Mouse (Mus musculus): ENCODE data around the gene Arl6ip1. TPM values are rescaled to one million over a fixed set of nuclear protein-coding genes. Genes with fewer than 3 reads are reported as not detected.
A peak's percentile ranks its signal among the peaks of the same experiment; 100 is the strongest.

The Arl6ip1 gene
- polyA plus RNA-seq, 1 experiment = 346 TPM

GRCm38 (mm10) chr7:118103462-118104379 lies 25.7 kb downstream of the Arl6ip1 start:
- H3K27me3 ChIP-seq (ENCODE audit: control insufficient read depth, insufficient read depth, low read length, poor library complexity, severe bottlenecking) = no peaks in the 10 kb centered on the region
- H3K4me1 ChIP-seq (ENCODE audit: control insufficient read depth, insufficient read depth, low read length) = peaks cover 6% of the 10 kb centered on the region
- no peak for TF ChIP-seq POLR2A (IDR thresholded peaks at IDR 0.05; ENCODE audit: insufficient read depth, low read length)
- no peak for TF ChIP-seq EP300 (IDR thresholded peaks at IDR 0.05; ENCODE audit: insufficient read depth, low read depth, low read length)
- TF ChIP-seq CTCF (IDR thresholded peaks at IDR 0.05; ENCODE audit: low read depth, low read length) = no peak
- H3K9ac ChIP-seq (ENCODE audit: low read depth, poor library complexity, severe bottlenecking) = no peak overlapping the region
- peaks cover 39% of the 10 kb centered on the region for H3K36me3 ChIP-seq (ENCODE audit: control insufficient read depth, insufficient read depth, low read length, poor library complexity, severe bottlenecking)
- H3K4me3 ChIP-seq (ENCODE audit: low read depth, low read length) = no peak overlapping the region
- H3K9me3 ChIP-seq (replicated peaks; ENCODE audit: control insufficient read depth, insufficient read depth, low read length, poor library complexity, severe bottlenecking) = no peaks in the 10 kb centered on the region
- H3K27ac ChIP-seq (ENCODE audit: insufficient read depth, low read length) = peak overlapping the region; percentile 77

GRCm38 (mm10) chr7:118102678-118103461 lies 26.6 kb downstream of the Arl6ip1 start:
- no peak for TF ChIP-seq POLR2A (IDR thresholded peaks at IDR 0.05; ENCODE audit: insufficient read depth, low read length)
- no peak for TF ChIP-seq EP300 (IDR thresholded peaks at IDR 0.05; ENCODE audit: insufficient read depth, low read depth, low read length)
- TF ChIP-seq CTCF (IDR thresholded peaks at IDR 0.05; ENCODE audit: low read depth, low read length) = no peak
- Histone ChIP-seq H3K4me1 (ENCODE audit: control insufficient read depth, insufficient read depth, low read length) (peaks cover 6% of the 10 kb centered on the region), H3K27ac (ENCODE audit: insufficient read depth, low read length) (peak overlapping the region; percentile 77), H3K4me3 (ENCODE audit: low read depth, low read length) (no peak overlapping the region), H3K9me3 (replicated peaks; ENCODE audit: control insufficient read depth, insufficient read depth, low read length, poor library complexity, severe bottlenecking) (no peaks in the 10 kb centered on the region), H3K27me3 (ENCODE audit: control insufficient read depth, insufficient read depth, low read length, poor library complexity, severe bottlenecking) (no peaks in the 10 kb centered on the region), H3K36me3 (ENCODE audit: control insufficient read depth, insufficient read depth, low read length, poor library complexity, severe bottlenecking) (peaks cover 31% of the 10 kb centered on the region), H3K9ac (ENCODE audit: low read depth, poor library complexity, severe bottlenecking) (no peak overlapping the region)

- H3K4me3 ChIP-seq (ENCODE audit: low read depth, low read length) = no peak overlapping the region
- no peaks in the 10 kb centered on the region for H3K9me3 ChIP-seq (replicated peaks; ENCODE audit: control insufficient read depth, insufficient read depth, low read length, poor library complexity, severe bottlenecking)
- peaks cover 24% of the 10 kb centered on the region for H3K36me3 ChIP-seq (ENCODE audit: control insufficient read depth, insufficient read depth, low read length, poor library complexity, severe bottlenecking)
- H3K9ac ChIP-seq (ENCODE audit: low read depth, poor library complexity, severe bottlenecking) = no peak overlapping the region
- no peaks in the 10 kb centered on the region for H3K27me3 ChIP-seq (ENCODE audit: control insufficient read depth, insufficient read depth, low read length, poor library complexity, severe bottlenecking)
- no peak overlapping the region; the same call in 1 of the 2 replicates for H3K27ac ChIP-seq (ENCODE audit: insufficient read depth, low read length)
- TF ChIP-seq CTCF (IDR thresholded peaks at IDR 0.05; ENCODE audit: low read depth, low read length) (peak; percentile 29), EP300 (IDR thresholded peaks at IDR 0.05; ENCODE audit: insufficient read depth, low read depth, low read length) (no peak), POLR2A (IDR thresholded peaks at IDR 0.05; ENCODE audit: insufficient read depth, low read length) (no peak)
- H3K4me1 ChIP-seq (ENCODE audit: control insufficient read depth, insufficient read depth, low read length) = peaks cover 6% of the 10 kb centered on the region
Observed at GRCm38 (mm10) chr7:118102231-118102630, 27.2 kb downstream of the Arl6ip1 start.

- no peaks in the 10 kb centered on the region for H3K27me3 ChIP-seq (ENCODE audit: control insufficient read depth, insufficient read depth, low read length, poor library complexity, severe bottlenecking)
- TF ChIP-seq EP300 (IDR thresholded peaks at IDR 0.05; ENCODE audit: insufficient read depth, low read depth, low read length) (no peak), CTCF (IDR thresholded peaks at IDR 0.05; ENCODE audit: low read depth, low read length) (no peak), POLR2A (IDR thresholded peaks at IDR 0.05; ENCODE audit: insufficient read depth, low read length) (no peak)
- H3K27ac ChIP-seq (ENCODE audit: insufficient read depth, low read length) = no peak overlapping the region
- no peak overlapping the region for H3K4me3 ChIP-seq (ENCODE audit: low read depth, low read length)
- no peak overlapping the region for H3K9ac ChIP-seq (ENCODE audit: low read depth, poor library complexity, severe bottlenecking)
- no peaks in the 10 kb centered on the region for H3K9me3 ChIP-seq (replicated peaks; ENCODE audit: control insufficient read depth, insufficient read depth, low read length, poor library complexity, severe bottlenecking)
- no peaks in the 10 kb centered on the region for H3K36me3 ChIP-seq (ENCODE audit: control insufficient read depth, insufficient read depth, low read length, poor library complexity, severe bottlenecking)
- H3K4me1 ChIP-seq (ENCODE audit: control insufficient read depth, insufficient read depth, low read length) = no peaks in the 10 kb centered on the region
Observed at GRCm38 (mm10) chr7:118097615-118098014, 31.8 kb downstream of the Arl6ip1 start.

GRCm38 (mm10) chr7:118079987-118080386 lies 49.5 kb downstream of the Arl6ip1 start:
- Histone ChIP-seq H3K27me3 (ENCODE audit: control insufficient read depth, insufficient read depth, low read length, poor library complexity, severe bottlenecking) (no peaks in the 10 kb centered on the region), H3K9me3 (replicated peaks; ENCODE audit: control insufficient read depth, insufficient read depth, low read length, poor library complexity, severe bottlenecking) (no peaks in the 10 kb centered on the region), H3K36me3 (ENCODE audit: control insufficient read depth, insufficient read depth, low read length, poor library complexity, severe bottlenecking) (no peaks in the 10 kb centered on the region), H3K4me3 (ENCODE audit: low read depth, low read length) (no peak overlapping the region), H3K27ac (ENCODE audit: insufficient read depth, low read length) (no peak overlapping the region), H3K4me1 (ENCODE audit: control insufficient read depth, insufficient read depth, low read length) (no peaks in the 10 kb centered on the region), H3K9ac (ENCODE audit: low read depth, poor library complexity, severe bottlenecking) (no peak overlapping the region)
- TF ChIP-seq EP300 (IDR thresholded peaks at IDR 0.05; ENCODE audit: insufficient read depth, low read depth, low read length) = no peak
- TF ChIP-seq CTCF (IDR thresholded peaks at IDR 0.05; ENCODE audit: low read depth, low read length) = no peak
- no peak for TF ChIP-seq POLR2A (IDR thresholded peaks at IDR 0.05; ENCODE audit: insufficient read depth, low read length)

All from ES-Bruce4 (cell line).